Mouse (Mus musculus): ENCODE results near the gene Fzd7.

DNA sequence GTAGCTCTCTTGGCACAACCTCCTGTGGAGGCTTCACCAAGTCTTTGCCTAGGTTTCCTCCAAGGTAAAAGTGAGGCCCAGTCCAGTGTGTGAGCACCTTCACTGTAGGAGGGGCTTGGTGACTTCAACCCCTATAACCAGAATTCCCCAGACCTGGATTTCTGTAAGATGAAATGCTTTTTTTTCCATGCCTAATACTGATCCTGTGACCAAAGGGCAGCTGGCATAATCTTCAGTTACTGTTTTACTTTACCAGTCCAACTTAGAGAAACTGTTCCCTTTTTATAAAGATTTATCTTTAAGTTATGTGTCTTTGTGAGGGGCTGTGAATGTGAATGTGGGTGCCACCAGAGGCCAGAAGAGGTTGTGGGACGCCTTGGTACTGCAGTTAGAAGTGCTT is 42.3 kb upstream of the Fzd7 start:
- TF ChIP-seq CTCF (IDR thresholded peaks at IDR 0.05; ENCODE audit: low read depth, low read length) (no peak), POLR2A (IDR thresholded peaks at IDR 0.05; ENCODE audit: extremely low read depth, insufficient read depth, low read length) (no peak)

All from liver, adult 2 months (tissue).